Mouse (Mus musculus): ENCODE measurements around the gene Vps4b. TPM values are rescaled to one million over a fixed set of nuclear protein-coding genes. Genes with fewer than 3 reads are reported as not detected.

The Vps4b gene
- total RNA-seq, 2 experiments from 2014 or later = 55.7 to 62.0 TPM

DNA sequence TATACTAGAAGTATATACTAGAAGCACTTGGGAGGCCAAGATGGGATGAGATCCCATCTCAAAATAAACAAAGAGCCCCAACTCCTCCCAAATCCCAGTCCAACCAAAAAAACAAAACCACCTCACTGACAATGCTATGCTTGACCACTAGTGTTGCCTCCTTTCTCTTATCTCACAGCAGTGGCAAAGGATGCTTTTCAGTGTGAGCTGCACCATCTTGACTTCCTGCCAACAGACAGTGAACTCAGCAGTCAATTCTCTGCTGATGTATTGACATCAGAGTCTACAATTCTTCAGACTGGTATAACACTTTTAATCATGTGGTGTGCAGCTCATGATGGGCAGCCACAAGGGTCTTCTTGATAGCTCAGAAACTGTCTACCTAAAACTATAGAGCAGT is 27.8 kb downstream of the Vps4b start:
- no peak for TF ChIP-seq CTCF (conservative IDR thresholded peaks at IDR 0.05)
- H3K4me3 ChIP-seq = no peak overlapping the region
- no peak for DNase-seq (ENCODE audit: low spot score in 2 of 2)
- H3K27ac ChIP-seq = no peak overlapping the region

GRCm38 (mm10) chr1:106765771-106766170 is 30.8 kb downstream of the Vps4b start:
- TF ChIP-seq CTCF (conservative IDR thresholded peaks at IDR 0.05) = no peak
- peak in 1 of 2 experiments; percentile 13 for DNase-seq (ENCODE audit: low spot score in 2 of 2)
- Histone ChIP-seq H3K27ac (no peak overlapping the region), H3K4me3 (no peak overlapping the region)

DNA sequence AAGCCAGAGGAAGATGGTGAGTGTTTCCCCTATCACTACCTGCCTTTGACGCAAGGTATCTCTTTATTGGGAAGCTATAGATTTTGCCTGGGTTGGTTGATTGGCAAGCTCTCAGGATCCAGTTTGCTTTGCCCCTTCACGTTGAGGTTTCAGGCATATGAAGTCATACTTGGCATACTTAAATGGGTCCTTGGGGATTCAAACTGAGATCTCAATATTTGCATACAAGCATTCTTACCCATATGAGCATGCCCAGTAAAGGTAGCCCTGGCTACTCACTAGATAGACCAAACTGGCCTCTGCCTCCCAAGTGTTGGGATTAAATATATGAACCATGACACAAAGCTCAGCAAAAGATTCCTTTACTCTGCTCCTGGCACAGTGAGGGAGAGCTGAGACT is 31.7 kb downstream of the Vps4b start:
- no peak for DNase-seq (ENCODE audit: low spot score in 2 of 2)
- H3K4me3 ChIP-seq = no peak overlapping the region
- no peak for TF ChIP-seq CTCF (conservative IDR thresholded peaks at IDR 0.05)
- H3K27ac ChIP-seq = no peak overlapping the region

- H3K27ac ChIP-seq = no peak overlapping the region
- H3K4me3 ChIP-seq = no peak overlapping the region
- no peak for TF ChIP-seq CTCF (conservative IDR thresholded peaks at IDR 0.05)
- no peak for DNase-seq (ENCODE audit: low spot score in 2 of 2)
Measured at GRCm38 (mm10) chr1:106764281-106764680, 32.2 kb downstream of the Vps4b start.

DNA sequence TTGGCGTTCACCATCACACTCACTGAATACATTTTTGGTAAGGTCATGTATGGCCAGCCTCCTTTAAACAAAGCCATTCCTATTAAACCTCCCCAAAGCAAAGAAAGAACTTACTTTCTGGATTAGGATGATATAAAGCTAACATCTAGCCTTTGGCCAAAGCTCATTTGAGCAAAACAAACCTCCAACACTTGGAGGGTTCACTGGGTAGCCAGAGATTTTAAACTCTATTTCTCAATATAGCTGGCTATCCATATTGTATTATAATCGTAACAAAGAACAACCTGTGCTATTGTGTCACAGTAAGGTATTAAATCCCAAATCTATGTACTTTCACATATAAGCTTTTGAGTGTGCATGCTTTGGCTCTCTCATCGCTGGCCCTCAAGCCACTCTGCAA is 35.8 kb downstream of the Vps4b start:
- TF ChIP-seq CTCF (conservative IDR thresholded peaks at IDR 0.05) = no peak
- H3K27ac ChIP-seq = peak overlapping the region; percentile 97
- no peak for DNase-seq (ENCODE audit: low spot score in 2 of 2)
- H3K4me3 ChIP-seq = no peak overlapping the region

- peak; percentile 98 for DNase-seq (ENCODE audit: low spot score in 2 of 2)
- peak; percentile 40 for TF ChIP-seq CTCF (conservative IDR thresholded peaks at IDR 0.05)
- peak within 1 kb of the TSS; percentile 82 for H3K4me3 ChIP-seq
Measured at GRCm38 (mm10) chr1:106759572-106760435, 36.7 kb downstream of the Vps4b start, which contains the start of gene Kdsr. Kdsr (minus strand) TSS chr1:106759727.

DNA sequence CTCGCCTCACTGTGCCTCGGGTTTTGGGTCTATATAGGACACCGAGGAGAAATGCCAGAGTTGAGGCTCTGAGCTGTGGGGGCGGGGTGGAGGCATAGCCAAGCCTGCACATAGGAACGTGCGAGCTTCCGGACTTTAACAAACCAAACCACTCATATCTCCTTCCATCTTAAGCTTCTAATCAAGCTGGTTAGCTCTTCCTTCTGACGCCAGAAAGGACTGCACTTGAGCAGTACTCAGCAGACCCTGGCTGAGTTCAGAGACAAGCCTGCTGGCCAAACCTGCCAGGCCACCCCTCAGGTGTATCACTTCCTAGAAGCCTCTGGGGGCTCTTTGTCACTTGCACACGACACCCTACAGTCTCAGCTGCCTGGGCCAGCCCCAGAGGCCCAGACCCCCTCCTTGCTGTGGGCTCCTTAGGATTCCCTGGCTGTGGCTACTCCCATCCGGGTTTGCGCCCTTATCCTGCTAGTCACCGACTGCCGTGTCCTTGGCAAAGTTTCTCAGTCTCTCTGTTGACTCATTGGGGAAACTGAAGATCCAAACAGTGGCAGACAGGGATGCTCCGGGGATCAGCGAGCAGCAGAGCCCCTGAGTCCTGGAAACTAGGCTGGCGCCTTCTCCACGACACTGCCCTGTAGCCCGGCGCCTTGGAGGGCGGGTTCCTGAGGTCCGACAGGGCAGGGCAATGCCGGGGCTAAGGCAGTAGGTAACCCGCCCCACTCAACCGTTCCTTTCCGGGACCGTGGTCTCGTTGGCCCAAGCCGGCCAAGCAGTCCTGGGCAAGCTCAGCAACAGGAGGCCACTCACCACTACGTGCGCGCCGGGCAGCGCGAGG is 37.6 kb downstream of the Vps4b start:
- TF ChIP-seq CTCF (conservative IDR thresholded peaks at IDR 0.05) = no peak
- peak in 1 of 2 experiments; percentile 5 for DNase-seq (ENCODE audit: low spot score in 2 of 2)
- Histone ChIP-seq H3K4me3 (peak overlapping the region; percentile 82), H3K27ac (peak overlapping the region; percentile 80)

More at GRCm38 (mm10) chr1:106759572-106760435, 36.7 kb downstream of the Vps4b start, which contains the start of gene Kdsr:
- H3K27ac ChIP-seq = peak within 1 kb of the TSS; percentile 97

GRCm38 (mm10) chr1:106756633-106757032 is 39.9 kb downstream of the Vps4b start:
- DNase-seq (ENCODE audit: low spot score in 2 of 2) = no peak
- H3K27ac ChIP-seq = no peak overlapping the region
- no peak overlapping the region for H3K4me3 ChIP-seq
- no peak for TF ChIP-seq CTCF (conservative IDR thresholded peaks at IDR 0.05)

GRCm38 (mm10) chr1:106752013-106752412 is 44.5 kb downstream of the Vps4b start:
- H3K4me3 ChIP-seq = no peak overlapping the region
- TF ChIP-seq CTCF (conservative IDR thresholded peaks at IDR 0.05) = no peak
- no peak for DNase-seq (ENCODE audit: low spot score in 2 of 2)
- H3K27ac ChIP-seq = no peak overlapping the region

- Histone ChIP-seq H3K4me3 (no peak overlapping the region), H3K27ac (no peak overlapping the region)
- no peak for TF ChIP-seq CTCF (conservative IDR thresholded peaks at IDR 0.05)
- no peak for DNase-seq (ENCODE audit: low spot score in 2 of 2)
Measured at GRCm38 (mm10) chr1:106750656-106751055, 45.9 kb downstream of the Vps4b start.

DNA sequence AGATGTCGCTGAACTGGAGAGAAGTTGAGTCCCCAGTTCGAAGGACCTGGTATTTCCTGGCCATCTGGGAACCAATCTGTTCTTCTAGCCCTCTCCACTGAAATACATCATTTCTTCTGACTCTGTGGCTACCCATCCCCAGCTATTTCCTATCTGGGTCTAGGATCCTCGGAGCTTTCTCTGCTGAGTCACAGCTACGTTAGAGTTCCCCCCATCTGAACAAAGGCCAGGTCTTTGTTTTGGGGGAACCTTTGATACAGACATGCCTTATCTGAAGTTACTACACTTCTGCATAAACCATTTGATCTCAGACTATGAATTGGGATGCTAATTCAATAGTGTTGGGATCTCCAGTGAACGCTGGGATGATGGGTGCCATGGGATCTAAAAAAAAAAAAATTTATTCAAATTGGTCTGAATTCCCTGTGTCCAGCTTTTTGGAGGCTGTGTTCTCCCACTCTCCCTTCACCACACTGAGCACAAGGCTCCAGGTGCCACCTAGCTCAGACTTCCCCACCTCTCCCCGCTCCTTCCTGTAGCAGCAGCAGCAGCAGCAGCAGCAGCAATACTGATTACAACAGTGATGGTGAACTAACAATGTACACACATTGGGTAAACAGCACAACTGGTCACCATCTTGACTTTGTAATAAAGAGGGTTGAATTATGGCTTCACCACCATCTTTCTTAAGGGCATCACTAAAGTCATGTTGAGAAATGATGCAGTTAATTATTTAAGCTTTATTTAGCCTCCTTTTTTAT is 47.8 kb downstream of the Vps4b start:
- no peak overlapping the region for H3K4me3 ChIP-seq
- no peak overlapping the region for H3K27ac ChIP-seq
- no peak for DNase-seq (ENCODE audit: low spot score in 2 of 2)
- no peak for TF ChIP-seq CTCF (conservative IDR thresholded peaks at IDR 0.05)

GRCm38 (mm10) chr1:106742980-106743379 is 53.5 kb downstream of the Vps4b start:
- H3K27ac ChIP-seq = no peak overlapping the region
- no peak overlapping the region for H3K4me3 ChIP-seq
- DNase-seq (ENCODE audit: low spot score in 2 of 2) = no peak
- TF ChIP-seq CTCF (conservative IDR thresholded peaks at IDR 0.05) = no peak

Measured in layer of hippocampus, adult 2 months (tissue).